ENCODE assay signal across 27 mouse cellular contexts in the genomic region with DNA sequence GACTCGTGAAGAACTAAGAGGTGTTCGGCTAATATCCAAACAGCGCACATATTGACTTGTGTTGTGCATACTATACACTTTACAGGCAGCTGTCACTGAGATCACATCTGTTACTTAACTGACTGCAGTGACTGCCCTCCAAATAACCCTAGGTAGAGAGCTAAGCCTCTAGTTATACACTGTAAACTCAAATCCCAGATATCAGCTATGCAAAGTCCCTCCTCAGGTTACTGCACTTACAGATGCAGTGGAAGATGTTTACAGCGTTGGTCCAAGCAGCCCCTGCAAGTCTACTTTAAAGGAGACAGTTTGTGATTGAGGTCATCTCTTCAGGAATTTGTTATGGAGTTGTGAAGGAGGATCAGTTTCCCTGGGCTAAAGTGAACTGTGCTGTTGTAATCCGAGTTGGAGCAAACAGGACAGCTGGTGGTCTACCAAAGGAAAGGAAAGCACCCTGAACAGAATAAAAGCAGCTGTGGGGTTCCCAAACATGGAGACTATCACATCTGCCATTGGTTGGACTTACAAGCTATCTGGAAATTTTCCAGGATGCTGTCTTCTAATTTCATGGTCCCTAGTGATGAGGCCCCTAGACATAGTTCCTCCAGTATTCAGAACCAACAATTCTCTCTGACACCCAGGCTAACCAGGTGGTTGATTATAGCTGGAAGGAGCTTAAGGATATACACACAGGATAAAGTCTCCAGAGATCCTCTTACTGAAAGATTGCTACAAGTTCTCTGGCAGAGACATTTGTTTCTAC.
A peak's percentile ranks its signal among the peaks of the same experiment; 100 is the strongest.
DNase-seq lines count a peak whose midpoint lies in the region; ATAC-seq and TF ChIP-seq lines count a peak whose summit lies in the region.
"Had no signal": no experiment of that assay in that cellular context is flagged by ENCODE, and none has a peak within 500 bp of the region (broad histone marks: within the 10 kb centered on the region; RNA-seq: fewer than 3 reads in every experiment).

No protein-coding gene starts in this region.

- H3K4me1 ChIP-seq in embryonic facial prominence, embryonic 11.5 days (ENCODE audit: control insufficient read depth, insufficient read depth, low read length): no peaks in the 10 kb centered on the region
- H3K4me1 ChIP-seq in embryonic facial prominence, embryonic 10.5 days: no peaks in the 10 kb centered on the region
- H3K4me1 ChIP-seq in embryonic facial prominence, embryonic 15.5 days: no peaks in the 10 kb centered on the region
- no peaks in the 10 kb centered on the region for H3K4me1 ChIP-seq in limb, embryonic 14.5 days (ENCODE audit: control insufficient read depth, insufficient read depth, low read length)
- H3K4me1 ChIP-seq: forebrain, embryonic 15.5 days; heart, embryonic 12.5 days; heart, embryonic 15.5 days; hindbrain, embryonic 10.5 days; hindbrain, embryonic 13.5 days had no signal

- no peak overlapping the region for H3K9ac ChIP-seq in embryonic facial prominence, embryonic 11.5 days (replicated peaks; ENCODE audit: low read length)
- no peak overlapping the region for H3K9ac ChIP-seq in embryonic facial prominence, embryonic 15.5 days
- no peak overlapping the region for H3K9ac ChIP-seq in limb, embryonic 14.5 days (ENCODE audit: low read depth, low read length, severe bottlenecking)
- H3K9ac ChIP-seq: embryonic facial prominence, embryonic 13.5 days; forebrain, embryonic 15.5 days; heart, embryonic 12.5 days; heart, embryonic 15.5 days; hindbrain, embryonic 13.5 days had no signal

- no peaks in the 10 kb centered on the region for H3K27me3 ChIP-seq in embryonic facial prominence, embryonic 11.5 days (ENCODE audit: control insufficient read depth, insufficient read depth, low read length)
- H3K27me3 ChIP-seq in embryonic facial prominence, embryonic 10.5 days (replicated peaks; ENCODE audit: low read depth, poor library complexity, severe bottlenecking): no peaks in the 10 kb centered on the region
- H3K27me3 ChIP-seq in embryonic facial prominence, embryonic 15.5 days: no peaks in the 10 kb centered on the region
- no peaks in the 10 kb centered on the region for H3K27me3 ChIP-seq in limb, embryonic 14.5 days (ENCODE audit: control insufficient read depth, insufficient read depth, low read length)
- H3K27me3 ChIP-seq: embryonic facial prominence, embryonic 13.5 days; forebrain, embryonic 15.5 days; heart, embryonic 12.5 days; heart, embryonic 15.5 days; hindbrain, embryonic 13.5 days had no signal

- 72% methylated on average over 5 of the region's 5 CpGs for WGBS in embryonic facial prominence, embryonic 11.5 days
- WGBS in embryonic facial prominence, embryonic 10.5 days: 75% methylated on average over 5 of the region's 5 CpGs
- 56% methylated on average over 5 of the region's 5 CpGs for WGBS in embryonic facial prominence, embryonic 15.5 days
- WGBS in limb, embryonic 14.5 days: 66% methylated on average over 5 of the region's 5 CpGs

- no peak for ATAC-seq in embryonic facial prominence, embryonic 11.5 days (replicated peaks; ENCODE audit: insufficient number of reproducible peaks, low FRiP score, low TSS enrichment, low read depth)
- peak; percentile 43; the same call in 1 of the 2 replicates for ATAC-seq in embryonic facial prominence, embryonic 15.5 days (ENCODE audit: insufficient number of reproducible peaks, low FRiP score, low TSS enrichment, low read depth)
- ATAC-seq in limb, embryonic 14.5 days (ENCODE audit: low FRiP score, low read depth): peak; percentile 93
- ATAC-seq: activated CD4-positive, CD25-positive, alpha-beta regulatory T cell, adult 4 months; forebrain, embryonic 15.5 days; hindbrain, embryonic 16.5 days had no signal

- H3K4me3 ChIP-seq in embryonic facial prominence, embryonic 11.5 days (ENCODE audit: low read depth, low read length): no peak overlapping the region
- H3K4me3 ChIP-seq in embryonic facial prominence, embryonic 10.5 days: no peak overlapping the region
- no peak overlapping the region for H3K4me3 ChIP-seq in embryonic facial prominence, embryonic 15.5 days (replicated peaks)
- H3K4me3 ChIP-seq in limb, embryonic 14.5 days (replicated peaks; ENCODE audit: low read length): no peak overlapping the region
- H3K4me3 ChIP-seq: embryonic facial prominence, embryonic 13.5 days; forebrain, embryonic 15.5 days; gastrocnemius, adult 2 months; heart, embryonic 12.5 days; heart, embryonic 15.5 days; hindbrain, embryonic 10.5 days; hindbrain, embryonic 13.5 days had no signal

- no peak overlapping the region for H3K4me2 ChIP-seq in embryonic facial prominence, embryonic 11.5 days (ENCODE audit: low read depth, low read length)
- H3K4me2 ChIP-seq in embryonic facial prominence, embryonic 15.5 days (replicated peaks): no peak overlapping the region
- no peak overlapping the region for H3K4me2 ChIP-seq in limb, embryonic 14.5 days (replicated peaks; ENCODE audit: low read depth, low read length, severe bottlenecking)
- H3K4me2 ChIP-seq: embryonic facial prominence, embryonic 13.5 days; forebrain, embryonic 15.5 days; heart, embryonic 12.5 days; heart, embryonic 15.5 days; hindbrain, embryonic 13.5 days had no signal

- H3K9me3 ChIP-seq in embryonic facial prominence, embryonic 11.5 days (replicated peaks; ENCODE audit: control insufficient read depth, low read length): no peaks in the 10 kb centered on the region
- H3K9me3 ChIP-seq in embryonic facial prominence, embryonic 10.5 days: no peaks in the 10 kb centered on the region
- no peaks in the 10 kb centered on the region for H3K9me3 ChIP-seq in embryonic facial prominence, embryonic 15.5 days (replicated peaks)
- no peaks in the 10 kb centered on the region for H3K9me3 ChIP-seq in limb, embryonic 14.5 days (ENCODE audit: control insufficient read depth, low read length)
- H3K9me3 ChIP-seq: embryonic facial prominence, embryonic 13.5 days; forebrain, embryonic 15.5 days; heart, embryonic 12.5 days; heart, embryonic 15.5 days; hindbrain, embryonic 10.5 days; hindbrain, embryonic 13.5 days had no signal

- H3K36me3 ChIP-seq in embryonic facial prominence, embryonic 11.5 days (replicated peaks; ENCODE audit: control insufficient read depth, insufficient read depth, low read depth, low read length): no peaks in the 10 kb centered on the region
- H3K36me3 ChIP-seq in embryonic facial prominence, embryonic 10.5 days (replicated peaks): no peaks in the 10 kb centered on the region
- H3K36me3 ChIP-seq in embryonic facial prominence, embryonic 15.5 days: no peaks in the 10 kb centered on the region
- H3K36me3 ChIP-seq in limb, embryonic 14.5 days (ENCODE audit: control insufficient read depth, insufficient read depth, low read length): no peaks in the 10 kb centered on the region
- H3K36me3 ChIP-seq: embryonic facial prominence, embryonic 13.5 days; forebrain, embryonic 15.5 days; heart, embryonic 12.5 days; heart, embryonic 15.5 days; hindbrain, embryonic 10.5 days; hindbrain, embryonic 13.5 days had no signal

- TF ChIP-seq POLR2A in limb, embryonic 14.5 days (IDR thresholded peaks at IDR 0.05; ENCODE audit: borderline replicate concordance, extremely low read depth, insufficient read depth, insufficient read length): no peak

- DNase-seq in embryonic facial prominence, embryonic 11.5 days (ENCODE audit: low spot score): peak; percentile 1
- DNase-seq in embryonic facial prominence, embryonic 10.5 days (ENCODE audit: low spot score): no peak
- peak; percentile 56 for DNase-seq in limb, embryonic 14.5 days (ENCODE audit: low spot score)
- DNase-seq in frontal cortex, postnatal 36 days (ENCODE audit: low spot score in 2 of 2): no peak
- no peak for DNase-seq in urinary bladder, adult 18-20 months (ENCODE audit: low spot score in 2 of 2)
- DNase-seq in left cerebral cortex, adult 8-10 months (ENCODE audit: low spot score in 2 of 2): no peak
- DNase-seq: adrenal gland, adult 8-10 months; adrenal gland, postnatal 25 days; cerebellum, adult 11-12 months; cerebellum, adult 8-10 months; cerebellum, postnatal 10 days; cerebellum, postnatal 36 days; embryo, embryonic 11 days; gastrocnemius, adult 2 months; gastrocnemius, postnatal 14 days; heart, adult 18-20 months; heart, postnatal 10 days; heart, postnatal 36 days had no signal

- no peak overlapping the region for H3K27ac ChIP-seq in embryonic facial prominence, embryonic 11.5 days (replicated peaks; ENCODE audit: low read depth, low read length)
- H3K27ac ChIP-seq in embryonic facial prominence, embryonic 10.5 days (replicated peaks): no peak overlapping the region
- no peak overlapping the region for H3K27ac ChIP-seq in embryonic facial prominence, embryonic 15.5 days (replicated peaks)
- no peak overlapping the region for H3K27ac ChIP-seq in limb, embryonic 14.5 days (replicated peaks; ENCODE audit: low read depth, low read length)
- H3K27ac ChIP-seq: embryonic facial prominence, embryonic 13.5 days; forebrain, embryonic 15.5 days; gastrocnemius, adult 2 months; heart, embryonic 15.5 days; hindbrain, embryonic 10.5 days; hindbrain, embryonic 13.5 days had no signal

Comparison
In these comparisons a context has a peak if more than half of its experiments do, and no peak if none do; other contexts are left out.
1. DNase-seq: peak in embryonic facial prominence, embryonic 11.5 days (single experiment) and limb, embryonic 14.5 days (single experiment); none in embryonic facial prominence, embryonic 10.5 days (single experiment), frontal cortex, postnatal 36 days (0 of 2), urinary bladder, adult 18-20 months (0 of 2) and left cerebral cortex, adult 8-10 months (0 of 2).